Mouse (Mus musculus) liver, embryonic 16.5 days (tissue): ENCODE data around the gene Ankrd65. TPM values are rescaled to one million over a fixed set of nuclear protein-coding genes. Genes with fewer than 3 reads are reported as not detected.

ENCODE experiments used
- ATAC-seq: fragments of 200-750 bp; cut with Nextera tagmentation; 2 replicates; pipeline ENCODE4 v1.8.0; 2017; ENCODE audit warnings: low read depth, mild to moderate bottlenecking, moderate number of reproducible peaks, moderate library complexity
- H3K27ac ChIP-seq: fragments of 300-500 bp; sonication (generic); 2 replicates; pipeline ENCODE4 v1.5.1; 2014; ENCODE audit warnings: mild to moderate bottlenecking, low read length
- H3K27me3 ChIP-seq: fragments of 300-500 bp; sonication (generic); 2 replicates; pipeline ENCODE4 v1.6.1; 2014; ENCODE audit warnings: low read depth, low read length, mixed read lengths; ENCODE audit not compliant: control insufficient read depth, insufficient read depth
- H3K36me3 ChIP-seq: fragments of 300-500 bp; sonication (generic); 2 replicates; pipeline ENCODE4 v1.6.1; 2014; ENCODE audit warnings: mild to moderate bottlenecking; ENCODE audit not compliant: control insufficient read depth, insufficient read depth
- H3K4me1 ChIP-seq: fragments of 300-500 bp; sonication (generic); 2 replicates; pipeline ENCODE4 v1.6.1; 2014; ENCODE audit warnings: low read depth, low read length, mixed read lengths; ENCODE audit not compliant: control insufficient read depth
- H3K4me2 ChIP-seq: fragments of 300-500 bp; sonication (generic); 2 replicates; pipeline ENCODE4 v1.6.1; 2014; ENCODE audit warnings: low read depth, low read length, mixed read lengths
- H3K4me3 ChIP-seq: fragments of 300-500 bp; sonication (generic); 2 replicates; pipeline ENCODE4 v1.5.1; 2014; ENCODE audit warnings: low read depth, mild to moderate bottlenecking, low read length
- H3K9ac ChIP-seq: fragments of 300-500 bp; sonication (generic); 2 replicates; pipeline ENCODE4 v1.6.1; 2014; ENCODE audit warnings: low read depth, low read length
- H3K9me3 ChIP-seq: fragments of 300-500 bp; sonication (generic); replicated peaks from 2 replicates; pipeline ENCODE4 v1.6.1; 2016; ENCODE audit warnings: low read length; ENCODE audit not compliant: control insufficient read depth
- WGBS: fragments of 180-500 bp; shearing (Covaris S2); extraction: QIAGEN DNeasy Blood & Tissue Kit; methylation state at CpG from one replicate; pipeline ENCODE4 v1.1.7; 2014; ENCODE audit not compliant: insufficient replicate concordance; 5-methylcytosine and 5-hydroxymethylcytosine counted together
- polyA plus RNA-seq: library from polyadenylated mRNA; unstranded; fragments of >200 nt; fragmentation: Nextera tagmentation; extraction: Ambion mirVana; gene quantifications from 2 replicates; pipeline ENCODE4 v1.2.1, GENCODE M21; 2015

Ankrd65 gene
- polyA plus RNA-seq, 1 experiment from 2014 or later = not detected

GRCm38 (mm10) chr4:155817533-155817932, 27.3 kb downstream of the Ankrd65 start:
- Histone ChIP-seq H3K4me3 (no peak overlapping the region), H3K36me3 (peaks cover 79% of the 10 kb centered on the region), H3K27ac (no peak overlapping the region), H3K4me2 (no peak overlapping the region), H3K9ac (no peak overlapping the region), H3K4me1 (peaks cover 14% of the 10 kb centered on the region), H3K27me3 (no peaks in the 10 kb centered on the region), H3K9me3 (no peaks in the 10 kb centered on the region)
- 85% methylated on average over 4 of the region's 4 CpGs for WGBS
- ATAC-seq = no peak

DNA sequence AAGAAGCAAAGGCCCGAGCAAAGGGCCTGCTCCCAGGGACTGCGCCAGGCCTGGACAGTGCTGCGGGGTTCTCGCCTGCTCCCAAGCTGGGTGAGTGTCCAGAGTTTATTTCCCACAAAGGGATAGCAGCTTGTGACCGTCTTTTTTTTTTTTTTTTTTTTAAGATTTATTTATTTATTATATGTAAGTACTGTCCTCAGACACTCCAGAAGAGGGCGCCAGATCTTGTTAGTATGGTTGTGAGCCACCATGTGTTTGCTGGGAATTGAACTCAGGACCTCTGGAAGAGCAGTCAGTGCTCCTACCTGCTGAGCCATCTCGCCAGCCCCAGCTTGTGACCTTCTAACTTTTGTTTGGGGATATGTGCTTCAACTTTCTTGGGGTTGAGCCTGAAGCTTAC, 30.8 kb downstream of the Ankrd65 start:
- no peak for ATAC-seq
- WGBS = 79% methylated on average over 7 of the region's 7 CpGs
- Histone ChIP-seq H3K4me1 (no peaks in the 10 kb centered on the region), H3K36me3 (peaks cover 95% of the 10 kb centered on the region), H3K9me3 (no peaks in the 10 kb centered on the region), H3K4me3 (no peak overlapping the region), H3K9ac (no peak overlapping the region), H3K27me3 (no peaks in the 10 kb centered on the region), H3K27ac (no peak overlapping the region), H3K4me2 (no peak overlapping the region)

GRCm38 (mm10) chr4:155823443-155823842, 33.2 kb downstream of the Ankrd65 start:
- no peaks in the 10 kb centered on the region for H3K27me3 ChIP-seq
- no peak overlapping the region for H3K27ac ChIP-seq
- no peak for ATAC-seq
- no peak overlapping the region for H3K4me3 ChIP-seq
- no peaks in the 10 kb centered on the region for H3K4me1 ChIP-seq
- 92% methylated on average over 16 of the region's 16 CpGs for WGBS
- H3K9ac ChIP-seq = no peak overlapping the region
- H3K9me3 ChIP-seq = no peaks in the 10 kb centered on the region
- H3K36me3 ChIP-seq = peaks cover 87% of the 10 kb centered on the region
- H3K4me2 ChIP-seq = no peak overlapping the region

DNA sequence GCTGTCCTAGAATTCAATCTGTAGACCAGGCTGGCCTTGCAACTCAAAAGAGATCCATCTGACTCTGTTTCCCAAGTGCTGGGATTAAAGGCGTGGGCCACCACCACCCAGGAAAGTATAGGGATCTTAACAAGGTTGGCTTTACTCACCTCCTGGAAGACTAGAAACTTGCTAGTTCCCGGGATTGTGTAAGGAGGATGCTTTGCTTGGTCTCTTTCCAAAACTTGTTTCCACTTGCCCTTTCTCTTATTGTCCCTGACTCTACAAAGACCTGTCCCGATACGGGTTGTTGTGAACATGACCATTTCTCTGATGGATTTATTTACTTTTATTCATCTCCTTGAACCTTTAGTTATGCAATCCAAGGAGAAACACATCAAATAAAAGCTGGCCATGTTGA, 39.6 kb downstream of the Ankrd65 start:
- Histone ChIP-seq H3K4me2 (no peak overlapping the region), H3K36me3 (peaks cover 25% of the 10 kb centered on the region), H3K27ac (no peak overlapping the region), H3K4me3 (no peak overlapping the region), H3K4me1 (peaks cover 24% of the 10 kb centered on the region), H3K9me3 (no peaks in the 10 kb centered on the region), H3K27me3 (no peaks in the 10 kb centered on the region), H3K9ac (no peak overlapping the region)
- 93% methylated on average over 4 of the region's 4 CpGs for WGBS
- ATAC-seq = no peak

GRCm38 (mm10) chr4:155830596-155830995, 40.4 kb downstream of the Ankrd65 start:
- WGBS = 47% methylated on average over 8 of the region's 8 CpGs
- peaks cover 17% of the 10 kb centered on the region for H3K36me3 ChIP-seq
- peak overlapping the region; percentile 93 for H3K27ac ChIP-seq
- no peaks in the 10 kb centered on the region for H3K9me3 ChIP-seq
- peaks cover 24% of the 10 kb centered on the region for H3K4me1 ChIP-seq
- H3K4me2 ChIP-seq = peak overlapping the region; percentile 87
- no peak for ATAC-seq
- no peaks in the 10 kb centered on the region for H3K27me3 ChIP-seq
- H3K4me3 ChIP-seq = peak overlapping the region; percentile 90
- H3K9ac ChIP-seq = peak overlapping the region; percentile 92

DNA sequence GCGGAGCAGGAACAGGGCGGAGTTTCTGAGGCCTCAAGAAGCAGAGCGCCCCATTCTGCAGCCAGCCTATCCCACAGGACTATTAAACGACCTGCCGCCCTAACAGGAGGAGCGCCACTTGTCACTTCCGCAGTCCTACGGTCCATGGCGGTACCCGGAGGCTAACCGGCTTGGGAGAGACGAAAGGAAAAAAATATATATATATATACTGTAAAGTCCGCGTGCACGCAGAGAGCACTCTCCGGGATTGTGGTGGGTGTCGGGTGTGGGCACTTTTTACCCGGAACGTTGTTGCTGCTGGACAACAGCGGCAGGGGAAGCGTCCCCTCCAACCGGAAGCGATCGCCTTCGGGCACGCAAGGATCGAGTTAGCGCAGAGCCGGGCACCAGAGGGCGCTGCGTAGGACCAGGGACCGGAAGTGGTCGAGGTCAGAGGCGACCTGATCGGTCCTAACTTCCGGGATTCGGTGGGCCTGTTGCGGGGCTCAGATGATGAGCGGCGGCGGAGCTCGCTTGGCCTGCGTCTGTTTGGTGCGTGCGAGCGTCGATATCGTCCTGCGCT, 41.0 kb downstream of the Ankrd65 start, which contains the start of gene Aurkaip1:
Gene Aurkaip1, plus strand, starts transcription at position 68 of the 562 bp plus-strand sequence.
- WGBS = under 1% methylated on average over 49 of the region's 49 CpGs

DNA sequence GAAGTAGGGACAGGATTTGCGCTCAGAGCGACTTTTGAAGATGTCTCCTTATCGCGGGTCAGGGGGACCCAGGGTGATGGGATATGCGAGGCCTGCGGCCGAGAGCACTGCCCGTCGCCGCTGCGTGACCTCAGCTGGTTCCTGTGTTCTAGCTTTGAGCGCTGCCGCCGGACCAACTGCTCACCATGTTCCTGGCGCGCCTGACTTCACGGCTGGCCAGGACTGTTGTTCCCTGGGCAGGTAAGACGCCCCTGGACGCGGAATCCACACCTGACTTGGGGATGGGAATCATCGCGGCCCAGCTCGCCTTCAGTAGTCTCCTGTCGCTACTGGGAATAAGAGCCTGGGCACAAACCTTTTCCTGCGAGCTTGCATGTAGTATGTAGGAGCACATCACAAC, 41.6 kb downstream of the Ankrd65 start:
- peak overlapping the region; percentile 92 for H3K9ac ChIP-seq
- H3K27ac ChIP-seq = peak overlapping the region; percentile 93
- peaks cover 24% of the 10 kb centered on the region for H3K4me1 ChIP-seq
- WGBS = under 1% methylated on average over 25 of the region's 25 CpGs
- peaks cover 9% of the 10 kb centered on the region for H3K36me3 ChIP-seq
- peak overlapping the region; percentile 90 for H3K4me3 ChIP-seq
- H3K9me3 ChIP-seq = no peaks in the 10 kb centered on the region
- peak; percentile 20 for ATAC-seq
- no peaks in the 10 kb centered on the region for H3K27me3 ChIP-seq
- peak overlapping the region; percentile 87 for H3K4me2 ChIP-seq

More for the DNA sequence above, 41.0 kb downstream of the Ankrd65 start, which contains the start of gene Aurkaip1:
- no peaks in the 10 kb centered on the region for H3K27me3 ChIP-seq
- H3K4me2 ChIP-seq = peak within 1 kb of the TSS; percentile 87
- H3K9ac ChIP-seq = peak within 1 kb of the TSS; percentile 92
- no peaks in the 10 kb centered on the region for H3K9me3 ChIP-seq
- H3K4me3 ChIP-seq = peak within 1 kb of the TSS; percentile 90
- peaks cover 24% of the 10 kb centered on the region for H3K4me1 ChIP-seq
- ATAC-seq = peak; percentile 94
- H3K27ac ChIP-seq = peak within 1 kb of the TSS; percentile 93
- peaks cover 14% of the 10 kb centered on the region for H3K36me3 ChIP-seq

GRCm38 (mm10) chr4:155832321-155832720, 42.1 kb downstream of the Ankrd65 start:
- Histone ChIP-seq H3K9me3 (no peaks in the 10 kb centered on the region), H3K9ac (peak overlapping the region; percentile 92), H3K4me3 (peak overlapping the region; percentile 90), H3K36me3 (peaks cover 5% of the 10 kb centered on the region), H3K27ac (peak overlapping the region; percentile 93), H3K4me2 (peak overlapping the region; percentile 87), H3K4me1 (peaks cover 24% of the 10 kb centered on the region), H3K27me3 (no peaks in the 10 kb centered on the region)
- ATAC-seq = no peak
- 51% methylated on average over 10 of the region's 10 CpGs for WGBS

DNA sequence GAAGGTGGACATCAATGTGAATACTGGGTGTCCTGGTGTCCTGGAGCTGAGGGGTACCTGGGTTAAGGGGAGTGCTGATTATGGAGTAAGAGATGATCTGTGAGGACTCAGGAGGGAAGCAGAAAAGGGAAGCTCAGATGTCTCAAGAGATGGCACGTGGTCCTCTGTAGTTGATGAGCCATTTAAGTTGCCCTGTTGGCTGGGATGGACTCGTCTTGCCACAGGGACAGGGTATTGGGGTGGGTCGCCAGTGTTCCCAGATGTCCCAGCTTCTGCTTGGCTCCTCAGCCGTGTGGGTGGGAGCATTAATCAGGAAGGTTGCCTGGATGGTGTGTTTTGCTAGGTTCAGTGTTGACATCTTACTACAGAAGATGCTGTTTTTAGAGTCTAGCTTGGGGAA, 43.0 kb downstream of the Ankrd65 start:
- Histone ChIP-seq H3K36me3 (no peaks in the 10 kb centered on the region), H3K27ac (no peak overlapping the region), H3K4me3 (no peak overlapping the region), H3K9ac (no peak overlapping the region), H3K4me1 (peaks cover 24% of the 10 kb centered on the region), H3K27me3 (no peaks in the 10 kb centered on the region), H3K9me3 (no peaks in the 10 kb centered on the region), H3K4me2 (no peak overlapping the region)
- ATAC-seq = no peak
- WGBS = 64% methylated on average over 4 of the region's 4 CpGs
